Mouse (Mus musculus): ENCODE data around the gene Zfp768.
A peak's percentile ranks its signal among the peaks of the same experiment; 100 is the strongest.

The Zfp768 gene

GRCm38 (mm10) chr7:127308887-127309286 lies 36.5 kb downstream of the Zfp768 start:
- peak; percentile 56 for DNase-seq (ENCODE audit: extremely low spot score, low read depth, low spot score)

- DNase-seq (ENCODE audit: extremely low spot score, low read depth, low spot score), result no peak
Observed at GRCm38 (mm10) chr7:127308431-127308830, 37.0 kb downstream of the Zfp768 start.

- DNase-seq (ENCODE audit: extremely low spot score, low read depth, low spot score), result no peak
Observed at GRCm38 (mm10) chr7:127297586-127298193, 47.7 kb downstream of the Zfp768 start.

GRCm38 (mm10) chr7:127296786-127297555 lies 48.4 kb downstream of the Zfp768 start:
- no peak for DNase-seq (ENCODE audit: extremely low spot score, low read depth, low spot score)

- DNase-seq (ENCODE audit: extremely low spot score, low read depth, low spot score), result no peak
Observed at GRCm38 (mm10) chr7:127296098-127296497, 49.3 kb downstream of the Zfp768 start, which contains the start of gene Itgal. Gene Itgal (plus strand): TSS chr7:127296260.
